In the genomic region with DNA sequence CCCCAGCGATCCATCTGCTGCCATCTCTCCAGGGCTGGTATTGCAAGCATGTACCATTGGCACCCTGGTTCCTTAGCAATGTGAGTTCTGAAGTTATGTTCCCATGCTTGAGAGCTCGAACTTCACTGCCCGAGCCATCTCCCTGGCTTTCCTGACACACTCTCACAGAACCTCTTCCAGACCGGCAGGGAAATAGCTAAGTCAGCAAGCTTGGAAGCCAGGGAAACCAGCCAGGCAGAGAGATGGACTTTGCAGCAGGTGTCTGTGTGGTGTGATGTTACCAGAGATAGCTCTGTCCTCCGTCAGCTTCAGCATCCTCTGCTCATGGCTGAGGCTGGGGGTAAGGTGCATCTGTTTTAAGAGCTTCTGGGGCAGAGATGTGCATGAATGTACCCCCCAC, we compare ENCODE assay signal across 24 mouse cellular contexts. TPM values are rescaled to one million over a fixed set of nuclear protein-coding genes. Genes with fewer than 3 reads are reported as not detected.
"Had no signal": no experiment of that assay in that cellular context is flagged by ENCODE, and none has a peak within 500 bp of the region (broad histone marks: within the 10 kb centered on the region; RNA-seq: fewer than 3 reads in every experiment).

No protein-coding gene starts in this region.

- H3K4me1 ChIP-seq: hindbrain, embryonic 13.5 days; hindbrain, embryonic 15.5 days; limb, embryonic 13.5 days; limb, embryonic 15.5 days had no signal

- H3K4me3 ChIP-seq: forebrain, embryonic 15.5 days; heart, embryonic 10.5 days; heart, embryonic 12.5 days; hindbrain, embryonic 13.5 days; hindbrain, embryonic 15.5 days; limb, embryonic 13.5 days; limb, embryonic 15.5 days; liver, embryonic 12.5 days had no signal

- H3K27ac ChIP-seq: forebrain, embryonic 15.5 days; heart, embryonic 10.5 days; hindbrain, embryonic 13.5 days; hindbrain, embryonic 15.5 days; hindbrain, postnatal 0 days; kidney, postnatal 0 days; limb, embryonic 13.5 days; limb, embryonic 15.5 days; liver, embryonic 12.5 days; liver, embryonic 14.5 days had no signal

- H3K36me3 ChIP-seq: forebrain, embryonic 15.5 days; heart, embryonic 10.5 days; heart, embryonic 12.5 days; hindbrain, embryonic 13.5 days; hindbrain, embryonic 15.5 days; limb, embryonic 13.5 days; limb, embryonic 15.5 days; liver, embryonic 12.5 days had no signal

- DNase-seq: forebrain, postnatal 0 days; heart, adult 18-20 months; heart, postnatal 10 days; kidney, adult 11 months; kidney, postnatal 14 days; layer of hippocampus, adult 9-11 months; layer of hippocampus, postnatal 36 days; left cerebral cortex, postnatal 4 days; lung, adult 18-20 months had no signal

- H3K27me3 ChIP-seq: forebrain, embryonic 15.5 days; heart, embryonic 12.5 days; hindbrain, embryonic 13.5 days; hindbrain, embryonic 15.5 days; limb, embryonic 13.5 days; limb, embryonic 15.5 days; liver, embryonic 12.5 days had no signal

RNA-seq across cellular contexts. Expression of gene Gpr39, which starts 41.1 kb away (rescaled TPM):
- total RNA-seq: gastrocnemius, adult 18-20 months; hematopoietic stem cell, adult 5-6 weeks; left cerebral cortex, adult 18-20 months; left cerebral cortex, postnatal 25 days; left cerebral cortex, postnatal 4 days had no signal
- polyA plus RNA-seq: forebrain, embryonic 15.5 days; forebrain, postnatal 0 days; limb, embryonic 13.5 days had no signal
